In genomic region chr7:82364567-82364966, GRCm38 (mm10) we compare ENCODE assay signal across 24 mouse cellular contexts. TPM values are rescaled to one million over a fixed set of nuclear protein-coding genes. Genes with fewer than 3 reads are reported as not detected.
A peak's percentile ranks its signal among the peaks of the same experiment; 100 is the strongest.
DNase-seq lines count a peak whose midpoint lies in the region; ATAC-seq and TF ChIP-seq lines count a peak whose summit lies in the region.
"Had no signal": no experiment of that assay in that cellular context is flagged by ENCODE, and none has a peak within 500 bp of the region (broad histone marks: within the 10 kb centered on the region; RNA-seq: fewer than 3 reads in every experiment).

No protein-coding gene starts in this region.

- no peaks in the 10 kb centered on the region for H3K36me3 ChIP-seq in forebrain, embryonic 15.5 days
- no peaks in the 10 kb centered on the region for H3K36me3 ChIP-seq in forebrain, embryonic 11.5 days (ENCODE audit: control insufficient read depth, insufficient read depth, low read length)
- no peaks in the 10 kb centered on the region for H3K36me3 ChIP-seq in intestine, embryonic 14.5 days (ENCODE audit: control insufficient read depth, insufficient read depth, low read length)
- no peaks in the 10 kb centered on the region for H3K36me3 ChIP-seq in intestine, embryonic 16.5 days (ENCODE audit: control insufficient read depth, insufficient read depth, low read length)
- H3K36me3 ChIP-seq in embryonic facial prominence, embryonic 14.5 days (ENCODE audit: control insufficient read depth, insufficient read depth, low read length), result no peaks in the 10 kb centered on the region
- H3K36me3 ChIP-seq: heart, embryonic 10.5 days; heart, embryonic 13.5 days; hindbrain, embryonic 12.5 days; hindbrain, embryonic 15.5 days; intestine, embryonic 15.5 days had no signal

- no peak overlapping the region for H3K9ac ChIP-seq in forebrain, embryonic 15.5 days (replicated peaks)
- H3K9ac ChIP-seq in forebrain, embryonic 11.5 days (ENCODE audit: low read length), result no peak overlapping the region
- no peak overlapping the region for H3K9ac ChIP-seq in intestine, embryonic 14.5 days (ENCODE audit: low read length)
- no peak overlapping the region for H3K9ac ChIP-seq in intestine, embryonic 16.5 days (ENCODE audit: low read depth, low read length)
- H3K9ac ChIP-seq in embryonic facial prominence, embryonic 14.5 days (ENCODE audit: low read depth, low read length), result no peak overlapping the region
- H3K9ac ChIP-seq: heart, embryonic 13.5 days; hindbrain, embryonic 12.5 days; hindbrain, embryonic 15.5 days; intestine, embryonic 15.5 days had no signal

- no peak for TF ChIP-seq CTCF in brain, embryonic 14.5 days (IDR thresholded peaks at IDR 0.05; ENCODE audit: borderline replicate concordance, extremely low read depth, insufficient read depth, insufficient read length)

- WGBS in forebrain, embryonic 15.5 days, result 72% methylated on average over 3 of the region's 3 CpGs
- 90% methylated on average over 3 of the region's 3 CpGs for WGBS in forebrain, embryonic 11.5 days
- WGBS in intestine, embryonic 14.5 days, result 89% methylated on average over 3 of the region's 3 CpGs
- WGBS in intestine, embryonic 16.5 days, result 84% methylated on average over 3 of the region's 3 CpGs
- WGBS in embryonic facial prominence, embryonic 14.5 days, result 67% methylated on average over 3 of the region's 3 CpGs

- no peak overlapping the region for H3K27ac ChIP-seq in forebrain, embryonic 15.5 days (replicated peaks)
- no peak overlapping the region for H3K27ac ChIP-seq in forebrain, embryonic 11.5 days (ENCODE audit: low read depth, low read length)
- no peak overlapping the region for H3K27ac ChIP-seq in intestine, embryonic 14.5 days (ENCODE audit: low read depth)
- H3K27ac ChIP-seq in intestine, embryonic 16.5 days (ENCODE audit: low read length), result no peak overlapping the region
- no peak overlapping the region for H3K27ac ChIP-seq in embryonic facial prominence, embryonic 14.5 days (replicated peaks; ENCODE audit: low read depth, low read length)
- H3K27ac ChIP-seq: heart, adult 2 months; heart, embryonic 10.5 days; heart, embryonic 13.5 days; hindbrain, embryonic 12.5 days; hindbrain, embryonic 15.5 days; intestine, embryonic 15.5 days had no signal

- 0 out of 2 replicates have a peak, but pooled peaks have one; percentile 46 for ATAC-seq in forebrain, embryonic 15.5 days (replicated peaks)
- ATAC-seq in forebrain, embryonic 11.5 days (replicated peaks; ENCODE audit: low FRiP score), result no peak
- ATAC-seq in intestine, embryonic 14.5 days (replicated peaks; ENCODE audit: low FRiP score, low TSS enrichment, low read depth), result no peak
- no peak for ATAC-seq in intestine, embryonic 16.5 days
- ATAC-seq in embryonic facial prominence, embryonic 14.5 days (ENCODE audit: low read depth), result no peak
- ATAC-seq: CD4-positive, CD25-positive, alpha-beta regulatory T cell, adult 4 months; intestine, embryonic 15.5 days had no signal

- TF ChIP-seq POLR2A in brain, embryonic 14.5 days (IDR thresholded peaks at IDR 0.05; ENCODE audit: borderline replicate concordance, extremely low read depth, insufficient read depth, insufficient read length, poor library complexity, severe bottlenecking), result no peak

- no peaks in the 10 kb centered on the region for H3K27me3 ChIP-seq in forebrain, embryonic 15.5 days
- no peaks in the 10 kb centered on the region for H3K27me3 ChIP-seq in forebrain, embryonic 11.5 days (ENCODE audit: control insufficient read depth, insufficient read depth, low read length)
- no peaks in the 10 kb centered on the region for H3K27me3 ChIP-seq in intestine, embryonic 14.5 days (replicated peaks; ENCODE audit: control insufficient read depth, insufficient read depth, low read length)
- H3K27me3 ChIP-seq in intestine, embryonic 16.5 days (replicated peaks; ENCODE audit: control insufficient read depth, insufficient read depth, low read length), result no peaks in the 10 kb centered on the region
- no peaks in the 10 kb centered on the region for H3K27me3 ChIP-seq in embryonic facial prominence, embryonic 14.5 days (replicated peaks; ENCODE audit: control insufficient read depth, insufficient read depth, low read length)
- H3K27me3 ChIP-seq: heart, embryonic 13.5 days; hindbrain, embryonic 12.5 days; hindbrain, embryonic 15.5 days; intestine, embryonic 15.5 days had no signal

- H3K4me2 ChIP-seq in forebrain, embryonic 15.5 days (replicated peaks), result no peak overlapping the region
- H3K4me2 ChIP-seq in forebrain, embryonic 11.5 days (ENCODE audit: low read depth, low read length, severe bottlenecking), result no peak overlapping the region
- no peak overlapping the region for H3K4me2 ChIP-seq in intestine, embryonic 14.5 days (ENCODE audit: low read length)
- H3K4me2 ChIP-seq in intestine, embryonic 16.5 days (ENCODE audit: low read depth, low read length), result no peak overlapping the region
- no peak overlapping the region for H3K4me2 ChIP-seq in embryonic facial prominence, embryonic 14.5 days (ENCODE audit: low read depth, low read length)
- H3K4me2 ChIP-seq: heart, embryonic 13.5 days; hindbrain, embryonic 12.5 days; hindbrain, embryonic 15.5 days; intestine, embryonic 15.5 days had no signal

- no peak for DNase-seq in forebrain, embryonic 11.5 days (ENCODE audit: low spot score)
- peak; percentile 16 for DNase-seq in intestine, embryonic 14.5 days (ENCODE audit: low spot score)
- DNase-seq in brain, embryonic 14.5 days (ENCODE audit: low read depth), result peak; percentile 60
- DNase-seq in embryonic facial prominence, embryonic 14.5 days (ENCODE audit: low spot score), result peak; percentile 69
- no peak for DNase-seq in embryo, embryonic 9.5 days (ENCODE audit: extremely low spot score)
- no peak for DNase-seq in ovary, postnatal 36 days (ENCODE audit: low spot score)
- DNase-seq: adrenal gland, adult 2 months; adrenal gland, postnatal 14 days; cerebellum, adult 11-12 months; cerebellum, adult 8-10 months; cerebellum, postnatal 14 days; gastrocnemius, postnatal 25 days; heart, adult 2 months; heart, postnatal 14 days; kidney, adult 18-20 months had no signal

- H3K4me3 ChIP-seq in forebrain, embryonic 15.5 days, result no peak overlapping the region
- no peak overlapping the region for H3K4me3 ChIP-seq in forebrain, embryonic 11.5 days (ENCODE audit: low read depth, low read length)
- no peak overlapping the region for H3K4me3 ChIP-seq in intestine, embryonic 14.5 days (ENCODE audit: low read depth, low read length)
- no peak overlapping the region for H3K4me3 ChIP-seq in intestine, embryonic 16.5 days (ENCODE audit: low read length)
- H3K4me3 ChIP-seq in embryonic facial prominence, embryonic 14.5 days (ENCODE audit: low read depth, low read length), result no peak overlapping the region
- H3K4me3 ChIP-seq: erythroblast, embryonic 14.5 days; heart, adult 2 months; heart, embryonic 10.5 days; heart, embryonic 13.5 days; hindbrain, embryonic 12.5 days; hindbrain, embryonic 15.5 days; intestine, embryonic 15.5 days had no signal

- no peaks in the 10 kb centered on the region for H3K9me3 ChIP-seq in forebrain, embryonic 15.5 days
- no peaks in the 10 kb centered on the region for H3K9me3 ChIP-seq in forebrain, embryonic 11.5 days (ENCODE audit: control insufficient read depth, low read length)
- H3K9me3 ChIP-seq in intestine, embryonic 14.5 days (ENCODE audit: control insufficient read depth, low read length), result no peaks in the 10 kb centered on the region
- no peaks in the 10 kb centered on the region for H3K9me3 ChIP-seq in intestine, embryonic 16.5 days (ENCODE audit: control insufficient read depth, low read length)
- H3K9me3 ChIP-seq in embryonic facial prominence, embryonic 14.5 days (ENCODE audit: control insufficient read depth, low read length), result no peaks in the 10 kb centered on the region
- H3K9me3 ChIP-seq: heart, embryonic 10.5 days; heart, embryonic 13.5 days; hindbrain, embryonic 12.5 days; hindbrain, embryonic 15.5 days; intestine, embryonic 15.5 days had no signal

- peaks cover 9% of the 10 kb centered on the region; the same call in 1 of the 2 replicates for H3K4me1 ChIP-seq in forebrain, embryonic 15.5 days
- no peaks in the 10 kb centered on the region for H3K4me1 ChIP-seq in forebrain, embryonic 11.5 days (replicated peaks; ENCODE audit: control insufficient read depth, insufficient read depth, low read length)
- H3K4me1 ChIP-seq in intestine, embryonic 14.5 days (replicated peaks; ENCODE audit: control insufficient read depth, insufficient read depth, low read length), result 0 out of 2 replicates have a peak, but pooled peaks cover 3% of the 10 kb centered on the region
- H3K4me1 ChIP-seq in intestine, embryonic 16.5 days (ENCODE audit: control insufficient read depth, insufficient read depth, low read length), result no peaks in the 10 kb centered on the region
- peaks cover 17% of the 10 kb centered on the region for H3K4me1 ChIP-seq in embryonic facial prominence, embryonic 14.5 days (ENCODE audit: control insufficient read depth, insufficient read depth, low read length)
- H3K4me1 ChIP-seq: heart, embryonic 10.5 days; hindbrain, embryonic 15.5 days had no signal

RNA-seq across cellular contexts. Expression of gene Adamtsl3, which starts 29.1 kb away (rescaled TPM):
- polyA plus RNA-seq in forebrain, embryonic 15.5 days (2015; fragmentation: Nextera tagmentation; extraction: Ambion mirVana), result 0.33 and 0.50 TPM in 2 replicates
- polyA plus RNA-seq in forebrain, embryonic 11.5 days (2014; fragmentation: Nextera tagmentation; extraction: Ambion mirVana), result 0.36 and 0.40 TPM in 2 replicates
- polyA plus RNA-seq in intestine, embryonic 14.5 days (2014; fragmentation: Nextera tagmentation; extraction: Ambion mirVana), result 0.41 and 0.56 TPM in 2 replicates
- polyA plus RNA-seq in intestine, embryonic 16.5 days (2015; fragmentation: Nextera tagmentation; extraction: Ambion mirVana), result 0.61 and 0.68 TPM in 2 replicates
- 0.54 and 0.92 TPM in 2 replicates for polyA plus RNA-seq in brain, embryonic 14.5 days (2012; rRNA removed)
- polyA plus RNA-seq in embryonic facial prominence, embryonic 14.5 days (2014; fragmentation: Nextera tagmentation; extraction: Ambion mirVana), result 4.8 and 6.4 TPM in 2 replicates
- polyA plus RNA-seq: CD4-positive, CD25-positive, alpha-beta regulatory T cell, adult 4 months; erythroblast, embryonic 14.5 days had no signal

Comparison
In these comparisons a context has a peak if more than half of its experiments do, and no peak if none do; other contexts are left out.
1. DNase-seq: peak in intestine, embryonic 14.5 days (single experiment), brain, embryonic 14.5 days (single experiment) and embryonic facial prominence, embryonic 14.5 days (single experiment); none in forebrain, embryonic 11.5 days (single experiment), embryo, embryonic 9.5 days (single experiment) and ovary, postnatal 36 days (single experiment).